8 mouse cellular contexts compared by ENCODE assay signal in the genomic region with DNA sequence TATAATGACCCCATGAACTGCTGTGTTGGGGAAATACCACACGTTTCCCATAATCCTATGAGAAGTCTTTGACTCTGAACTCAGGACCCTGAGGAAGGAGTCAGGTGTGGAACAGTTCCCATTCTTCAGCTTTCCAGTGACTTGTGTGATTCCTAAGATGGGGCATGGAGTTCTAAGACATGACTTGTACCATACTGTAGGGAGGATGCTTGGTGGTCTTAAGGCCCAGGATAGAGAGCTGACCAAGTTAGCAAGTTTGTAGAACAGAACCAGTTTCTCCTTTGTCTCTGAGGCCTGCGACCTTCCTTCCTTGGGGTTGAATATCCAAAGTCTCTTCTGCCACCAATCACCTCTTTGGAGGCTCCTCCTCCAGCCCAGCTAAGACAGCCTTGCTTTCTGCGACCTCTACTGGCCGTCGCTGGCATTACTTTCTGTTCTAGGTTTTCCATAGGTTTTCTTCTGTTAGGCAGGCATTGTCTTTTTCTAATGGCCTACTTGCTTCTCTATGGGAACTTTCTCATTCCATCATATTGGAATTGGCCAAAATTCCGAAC. TPM values are rescaled to one million over a fixed set of nuclear protein-coding genes. Genes with fewer than 3 reads are reported as not detected.
A peak's percentile ranks its signal among the peaks of the same experiment; 100 is the strongest.
DNase-seq lines count a peak whose midpoint lies in the region; ATAC-seq and TF ChIP-seq lines count a peak whose summit lies in the region.

No protein-coding gene starts in this region.

- H3K36me3 ChIP-seq in C2C12 (ENCODE audit: control insufficient read depth, insufficient read depth), result peaks cover 14% of the 10 kb centered on the region
- H3K36me3 ChIP-seq in embryonic facial prominence, embryonic 11.5 days (replicated peaks; ENCODE audit: control insufficient read depth, insufficient read depth, low read depth, low read length), result no peaks in the 10 kb centered on the region
- H3K36me3 ChIP-seq in heart, embryonic 15.5 days, result 0 out of 2 replicates have a peak, but pooled peaks cover 4% of the 10 kb centered on the region
- H3K36me3 ChIP-seq in liver, postnatal 0 days (replicated peaks; ENCODE audit: insufficient read depth, low read length), result no peaks in the 10 kb centered on the region

- H3K9ac ChIP-seq in embryonic facial prominence, embryonic 11.5 days (replicated peaks; ENCODE audit: low read length), result no peak overlapping the region
- no peak overlapping the region for H3K9ac ChIP-seq in heart, embryonic 15.5 days
- H3K9ac ChIP-seq in liver, postnatal 0 days (replicated peaks), result no peak overlapping the region

- H3ac ChIP-seq in C2C12 (ENCODE audit: control insufficient read depth, insufficient read length, low read depth), result no peak overlapping the region

- DNase-seq in adrenal gland, postnatal 25 days, result peak; percentile 79
- peak; percentile 86 for DNase-seq in embryonic facial prominence, embryonic 11.5 days (ENCODE audit: low spot score)
- peak; percentile 86 for DNase-seq in kidney, postnatal 14 days
- peak; percentile 83 for DNase-seq in liver, postnatal 0 days
- peak; percentile 34 for DNase-seq in testis, postnatal 14 days (ENCODE audit: low spot score)

- WGBS in embryonic facial prominence, embryonic 11.5 days, result 14% methylated on average over 6 of the region's 6 CpGs
- WGBS in heart, embryonic 15.5 days, result 19% methylated on average over 6 of the region's 6 CpGs
- WGBS in liver, postnatal 0 days (ENCODE audit: insufficient replicate concordance), result 15% methylated on average over 6 of the region's 6 CpGs

- peaks cover 70% of the 10 kb centered on the region for H3K79me2 ChIP-seq in C2C12 (ENCODE audit: control insufficient read depth, insufficient read depth)

- TF ChIP-seq EP300 in liver, postnatal 0 days (IDR thresholded peaks at IDR 0.05; ENCODE audit: low read depth), result no peak

- H3K79me3 ChIP-seq in C2C12 (ENCODE audit: low read depth), result peaks cover 29% of the 10 kb centered on the region

- H3K4me1 ChIP-seq in embryonic facial prominence, embryonic 11.5 days (ENCODE audit: control insufficient read depth, insufficient read depth, low read length), result no peaks in the 10 kb centered on the region
- peaks cover 35% of the 10 kb centered on the region for H3K4me1 ChIP-seq in heart, embryonic 15.5 days (replicated peaks)
- H3K4me1 ChIP-seq in liver, postnatal 0 days (ENCODE audit: insufficient read depth), result no peaks in the 10 kb centered on the region

- TF ChIP-seq CTCF in C2C12 (IDR thresholded peaks at IDR 0.05; ENCODE audit: control insufficient read depth, insufficient read depth, insufficient read length), result peak; percentile 53
- TF ChIP-seq CTCF in liver, postnatal 0 days (IDR thresholded peaks at IDR 0.05; ENCODE audit: low read depth), result peak; percentile 94

- H3K27me3 ChIP-seq in C2C12 (ENCODE audit: control insufficient read depth, insufficient read depth, insufficient read length), result no peaks in the 10 kb centered on the region
- H3K27me3 ChIP-seq in embryonic facial prominence, embryonic 11.5 days (ENCODE audit: control insufficient read depth, insufficient read depth, low read length), result no peaks in the 10 kb centered on the region
- H3K27me3 ChIP-seq in heart, embryonic 15.5 days, result no peaks in the 10 kb centered on the region
- no peaks in the 10 kb centered on the region for H3K27me3 ChIP-seq in liver, postnatal 0 days (ENCODE audit: insufficient read depth, low read length)

- no peak overlapping the region for H3K27ac ChIP-seq in embryonic facial prominence, embryonic 11.5 days (replicated peaks; ENCODE audit: low read depth, low read length)
- no peak overlapping the region for H3K27ac ChIP-seq in heart, embryonic 15.5 days
- no peak overlapping the region for H3K27ac ChIP-seq in liver, postnatal 0 days (ENCODE audit: low read depth)

- no peaks in the 10 kb centered on the region for H3K9me3 ChIP-seq in embryonic facial prominence, embryonic 11.5 days (replicated peaks; ENCODE audit: control insufficient read depth, low read length)
- no peaks in the 10 kb centered on the region for H3K9me3 ChIP-seq in heart, embryonic 15.5 days (replicated peaks)
- no peaks in the 10 kb centered on the region for H3K9me3 ChIP-seq in liver, postnatal 0 days (ENCODE audit: low read length)

- no peak overlapping the region for H3K4me2 ChIP-seq in embryonic facial prominence, embryonic 11.5 days (ENCODE audit: low read depth, low read length)
- no peak overlapping the region for H3K4me2 ChIP-seq in heart, embryonic 15.5 days
- no peak overlapping the region for H3K4me2 ChIP-seq in liver, postnatal 0 days (ENCODE audit: low read depth, low read length)

- ATAC-seq in embryonic facial prominence, embryonic 11.5 days (replicated peaks; ENCODE audit: insufficient number of reproducible peaks, low FRiP score, low TSS enrichment, low read depth), result no peak
- ATAC-seq in heart, embryonic 15.5 days (replicated peaks; ENCODE audit: insufficient number of reproducible peaks, insufficient read depth, low FRiP score, low read depth), result 0 out of 2 replicates have a peak, but pooled peaks have one; percentile 22
- ATAC-seq in liver, postnatal 0 days, result no peak
- peak; percentile 68; the same call in 1 of the 2 replicates for ATAC-seq in neutrophil, adult 5-6 weeks (ENCODE audit: extremely low read depth, insufficient number of reproducible peaks, low FRiP score, poor library complexity, severe bottlenecking)

- no peak overlapping the region for H3K4me3 ChIP-seq in C2C12 (ENCODE audit: insufficient read depth, poor library complexity, severe bottlenecking)
- H3K4me3 ChIP-seq in embryonic facial prominence, embryonic 11.5 days (ENCODE audit: low read depth, low read length), result no peak overlapping the region
- H3K4me3 ChIP-seq in heart, embryonic 15.5 days, result no peak overlapping the region
- H3K4me3 ChIP-seq in liver, postnatal 0 days (ENCODE audit: low read depth, low read length), result no peak overlapping the region

TF ChIP-seq in C2C12, 6 proteins besides CTCF, POLR2A, EP300 and RAD21:
- TF ChIP-seq USF1 (IDR thresholded peaks at IDR 0.05; ENCODE audit: low read depth) (no peak), FOSL1 (IDR thresholded peaks at IDR 0.05; ENCODE audit: insufficient read depth, low read length, poor library complexity, severe bottlenecking) (no peak)

RNA-seq across cellular contexts. Expression of a gene that starts 36.2 kb away (rescaled TPM):
- 0.01 TPM for polyA plus RNA-seq in C2C12 (2012; fragmentation: generic; extraction: Trizol)
- 9.2 and 10.0 TPM in 2 replicates for total RNA-seq in adrenal gland, postnatal 25 days (2021)
- polyA plus RNA-seq in embryonic facial prominence, embryonic 11.5 days (2014; fragmentation: Nextera tagmentation; extraction: Ambion mirVana), result 0.07 TPM in 1 of 2 replicates, not detected in the other
- 0.06 and 0.38 TPM in 2 replicates for polyA plus RNA-seq in heart, embryonic 15.5 days (2015; fragmentation: Nextera tagmentation; extraction: Ambion mirVana)
- polyA plus RNA-seq in liver, postnatal 0 days (2015; fragmentation: Nextera tagmentation; extraction: Ambion mirVana), result 1.5 and 1.6 TPM in 2 replicates
- total RNA-seq in neutrophil, adult 5-6 weeks (2017), result not detected in 2 replicates

Comparison
In these comparisons a context has a peak if more than half of its experiments do, and no peak if none do; other contexts are left out.
1. DNase-seq: peak in every context shown above with its lines; median percentile 86 in embryonic facial prominence, embryonic 11.5 days; 86 in kidney, postnatal 14 days; 83 in liver, postnatal 0 days; 79 in adrenal gland, postnatal 25 days; 34 in testis, postnatal 14 days.
2. ATAC-seq: peak in heart, embryonic 15.5 days (single experiment) and neutrophil, adult 5-6 weeks (single experiment); none in embryonic facial prominence, embryonic 11.5 days (single experiment) and liver, postnatal 0 days (single experiment).